Mouse (Mus musculus): Measurements from ENCODE around the gene Gm5916.

Gm5916 gene

GRCm38 (mm10) chr9:36128679-36129078 lies at the start of gene Gm5916:
Gm5916 (minus strand) TSS chr9:36128779.
- CTCF ChIA-PET = no interaction called here
